Mouse (Mus musculus) testis, postnatal 14 days (tissue): ENCODE data around the gene Rdh11.
"Not testable (repeated sequence)": the region's sequence is repeated elsewhere in the genome, so short reads cannot be mapped to it uniquely, and the experiment has no call there.

ENCODE experiments used
- DNase-seq: peaks from one replicate; pipeline ENCODE4 v3.0.0; 2021; ENCODE audit warnings: low spot score

The Rdh11 gene

GRCm38 (mm10) chr12:79192193-79192592, at the start of gene Rdh11:
Rdh11 (minus strand) TSS chr12:79192293.
- no peak for DNase-seq

GRCm38 (mm10) chr12:79235485-79236080, 43.5 kb upstream of the Rdh11 start:
- DNase-seq: no peak

- DNase-seq: no peak
Observed at GRCm38 (mm10) chr12:79217511-79217910, 25.4 kb upstream of the Rdh11 start.

- DNase-seq: no peak
Observed at GRCm38 (mm10) chr12:79211447-79211846, 19.4 kb upstream of the Rdh11 start.

GRCm38 (mm10) chr12:79208703-79209464, 16.8 kb upstream of the Rdh11 start, which contains the start of gene Rdh12:
Rdh12 (plus strand) TSS chr12:79208914.
- DNase-seq: no peak

GRCm38 (mm10) chr12:79201882-79202281, 9.8 kb upstream of the Rdh11 start:
- no peak for DNase-seq

GRCm38 (mm10) chr12:79197105-79197504, 5.0 kb upstream of the Rdh11 start:
- DNase-seq: no peak

GRCm38 (mm10) chr12:79193441-79193840, 1.3 kb upstream of the Rdh11 start:
- peak; percentile 41 for DNase-seq

GRCm38 (mm10) chr12:79191701-79192100, 392 bp downstream of the Rdh11 start:
- DNase-seq: peak; percentile 77

GRCm38 (mm10) chr12:79190931-79191673, 991 bp downstream of the Rdh11 start:
- DNase-seq: peak; percentile 62

- not testable (repeated sequence) for DNase-seq
Observed at GRCm38 (mm10) chr12:79185160-79185559, 6.9 kb downstream of the Rdh11 start.

GRCm38 (mm10) chr12:79175998-79176397, 16.1 kb downstream of the Rdh11 start:
- no peak for DNase-seq

GRCm38 (mm10) chr12:79173721-79174120, 18.4 kb downstream of the Rdh11 start:
- DNase-seq: no peak

- peak; percentile 92 for DNase-seq
Observed at GRCm38 (mm10) chr12:79172019-79172941, 19.8 kb downstream of the Rdh11 start, which contains the start of gene Vti1b. Vti1b (minus strand) TSS chr12:79172667.

GRCm38 (mm10) chr12:79171269-79171995, 20.7 kb downstream of the Rdh11 start:
- peak; percentile 14 for DNase-seq

- no peak for DNase-seq
Observed at GRCm38 (mm10) chr12:79170421-79170820, 21.7 kb downstream of the Rdh11 start.

- DNase-seq: no peak
Observed at GRCm38 (mm10) chr12:79169173-79169572, 22.9 kb downstream of the Rdh11 start.

- DNase-seq: no peak
Observed at GRCm38 (mm10) chr12:79162876-79163275, 29.2 kb downstream of the Rdh11 start.

- no peak for DNase-seq
Observed at GRCm38 (mm10) chr12:79149653-79150052, 42.4 kb downstream of the Rdh11 start.

GRCm38 (mm10) chr12:79141384-79141783, 50.7 kb downstream of the Rdh11 start:
- no peak for DNase-seq

- DNase-seq: no peak
Observed at GRCm38 (mm10) chr12:79140811-79141210, 51.3 kb downstream of the Rdh11 start.
